Mouse (Mus musculus) myocyte (in vitro differentiated cells): ENCODE measurements around the gene Nt5c3b.

Experiments used
- E2F4 ChIP-seq: IDR thresholded peaks from one replicate; pipeline ENCODE4 v1.6.1; 2011; ENCODE audit warnings: mild to moderate bottlenecking, control low read depth, moderate library complexity; ENCODE audit not compliant: insufficient read depth
- MYOD1 ChIP-seq, 3 experiments: IDR thresholded peaks; one replicate each; pipeline ENCODE4 v1.6.1; 2011; ENCODE audit warnings: control low read depth in 2 of 3, low read depth in 2 of 3, mild to moderate bottlenecking in 2 of 3, moderate library complexity in 1 of 3; ENCODE audit not compliant: insufficient read length in 2 of 3, control insufficient read depth in 1 of 3
- USF1 ChIP-seq: IDR thresholded peaks from one replicate; pipeline ENCODE4 v1.6.1; 2011; ENCODE audit warnings: low read depth, mild to moderate bottlenecking, control low read depth, moderate library complexity

DNA sequence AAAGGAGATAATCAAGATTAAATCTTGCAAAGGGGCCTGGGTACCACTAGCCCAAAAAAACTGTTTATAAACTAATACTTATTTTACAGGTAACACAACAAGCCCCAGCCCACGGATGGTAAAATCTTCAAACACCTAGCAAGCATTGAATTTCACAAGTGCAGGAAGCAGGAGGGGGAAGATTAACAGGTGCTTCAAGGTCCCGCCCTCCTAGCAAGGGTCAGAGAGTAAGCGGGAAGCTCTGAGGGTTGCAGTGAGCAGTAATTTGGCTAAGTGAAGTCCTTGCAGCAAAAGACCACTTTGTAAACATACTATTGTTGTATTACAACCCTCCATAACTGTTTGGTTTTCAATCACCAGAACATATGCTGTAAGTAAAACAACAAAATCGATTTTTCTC lies 15.6 kb upstream of the Nt5c3b start:
- no peak for TF ChIP-seq USF1
- TF ChIP-seq E2F4: no peak
- TF ChIP-seq MYOD1 (IDR thresholded peaks at IDR 0.05; ENCODE audit: control insufficient read depth in 1 of 3, insufficient read length in 2 of 3, low read depth in 2 of 3): no peak
